Mouse (Mus musculus) gastrocnemius, postnatal 10 days (tissue): ENCODE measurements around the gene Phldb1. TPM values are rescaled to one million over a fixed set of nuclear protein-coding genes. Genes with fewer than 3 reads are reported as not detected.

Source experiments
- DNase-seq: peaks from one replicate; pipeline ENCODE4 v3.0.0; 2021; ENCODE audit warnings: mixed read lengths
- total RNA-seq, 2 experiments: library from RNA; stranded (reverse); gene quantifications; 2 replicates each; pipeline ENCODE4 v1.2.3; 2021

Gene Phldb1
- total RNA-seq, 2 experiments from 2014 or later: 49.8 to 82.4 TPM

DNA sequence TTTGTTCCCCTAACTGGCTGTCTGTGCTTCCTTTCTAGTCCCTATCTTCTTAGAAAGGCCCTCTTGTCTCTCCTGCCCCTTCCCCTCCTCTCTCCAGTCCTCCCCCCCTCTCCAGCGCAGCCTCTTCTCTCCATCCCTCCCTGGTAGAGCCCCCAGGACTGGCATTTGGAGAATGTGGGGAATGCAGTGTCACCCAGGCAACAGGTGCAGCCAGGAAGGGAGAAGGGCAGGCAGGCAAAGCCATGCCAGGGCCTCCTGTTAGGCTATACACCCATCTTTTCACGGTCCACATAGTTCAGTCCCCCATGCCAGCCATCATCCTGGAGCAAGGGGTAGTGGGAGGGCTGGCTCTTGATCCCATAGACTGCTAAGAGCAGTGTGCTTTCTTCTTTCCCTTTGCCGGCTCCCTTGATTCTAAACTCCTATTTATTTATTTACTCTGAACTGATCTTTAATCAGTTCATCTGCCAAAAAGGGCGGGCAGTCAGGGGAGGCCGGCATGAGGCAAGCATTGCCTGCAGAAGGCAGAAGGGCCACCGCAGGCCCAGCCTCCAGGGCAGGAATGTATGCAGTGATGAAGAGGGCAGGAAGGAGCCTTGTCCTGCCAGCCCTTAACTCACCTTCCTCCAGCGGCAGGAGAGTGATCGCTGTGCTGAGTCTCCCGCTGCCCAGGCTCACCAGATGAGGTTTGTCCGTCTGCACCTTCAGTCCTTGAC, 8.4 kb downstream of the Phldb1 start:
- DNase-seq: no peak

DNA sequence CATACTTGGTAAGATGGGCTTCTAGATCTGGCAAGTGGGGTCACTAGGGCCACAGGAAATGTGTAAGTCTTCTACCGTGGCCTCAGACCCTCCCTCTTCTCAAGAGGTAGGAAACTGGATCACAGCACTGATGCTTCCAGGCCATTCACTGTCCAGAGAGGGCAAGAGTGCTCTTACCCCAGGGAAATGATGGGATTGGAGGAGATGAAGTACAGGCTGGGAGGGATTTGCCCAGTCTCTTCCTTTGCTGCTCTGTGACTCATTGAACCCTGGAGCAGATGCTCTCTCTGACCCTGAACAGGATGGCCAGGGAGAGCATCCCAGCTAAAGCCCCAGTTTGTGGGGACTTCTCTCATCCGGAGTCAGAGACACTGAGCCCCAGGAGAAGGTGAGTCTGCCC, 10.3 kb downstream of the Phldb1 start:
- no peak for DNase-seq

DNA sequence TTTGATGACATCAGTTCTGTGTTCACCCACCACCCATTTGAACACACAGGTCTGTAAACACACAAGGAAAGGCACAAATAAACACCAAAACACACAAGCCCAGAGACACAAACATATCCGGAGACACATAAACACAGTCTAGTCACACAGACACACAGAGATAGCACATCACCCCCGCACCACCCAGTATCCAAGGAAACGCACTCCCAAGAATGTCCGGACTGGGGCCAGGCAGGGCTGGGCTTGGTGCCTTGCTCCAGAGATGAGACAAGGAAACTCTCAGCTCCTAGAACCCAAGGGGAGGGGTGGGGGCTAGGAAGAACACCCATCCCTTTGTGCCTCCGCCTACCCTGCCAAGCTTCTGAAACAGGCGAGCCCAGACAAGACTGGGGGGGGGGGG, 10.8 kb downstream of the Phldb1 start:
- DNase-seq: no peak

- DNase-seq: no peak
These were observed 11.4 kb downstream of the Phldb1 start for GRCm38 (mm10) chr9:44723521-44724041.

- DNase-seq: no peak
These were observed 12.0 kb downstream of the Phldb1 start for GRCm38 (mm10) chr9:44723008-44723407.

- no peak for DNase-seq
These were observed 12.4 kb downstream of the Phldb1 start for GRCm38 (mm10) chr9:44722575-44722974.

DNA sequence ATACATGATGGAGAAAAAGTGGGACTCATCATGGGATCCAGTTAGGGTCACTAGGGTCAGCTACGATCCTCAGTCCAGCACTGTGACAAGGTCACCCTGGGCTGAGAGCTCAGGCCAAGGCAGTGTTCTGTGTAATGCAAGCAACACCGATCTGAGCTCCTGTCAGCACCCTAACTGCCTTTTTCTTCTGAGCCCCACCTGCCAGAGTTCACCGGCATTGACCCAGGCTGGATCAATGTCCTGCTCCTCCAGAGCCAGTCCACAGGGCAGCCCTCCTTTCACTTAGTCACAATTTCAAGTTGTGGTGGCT, 13.2 kb downstream of the Phldb1 start:
- DNase-seq: no peak

DNA sequence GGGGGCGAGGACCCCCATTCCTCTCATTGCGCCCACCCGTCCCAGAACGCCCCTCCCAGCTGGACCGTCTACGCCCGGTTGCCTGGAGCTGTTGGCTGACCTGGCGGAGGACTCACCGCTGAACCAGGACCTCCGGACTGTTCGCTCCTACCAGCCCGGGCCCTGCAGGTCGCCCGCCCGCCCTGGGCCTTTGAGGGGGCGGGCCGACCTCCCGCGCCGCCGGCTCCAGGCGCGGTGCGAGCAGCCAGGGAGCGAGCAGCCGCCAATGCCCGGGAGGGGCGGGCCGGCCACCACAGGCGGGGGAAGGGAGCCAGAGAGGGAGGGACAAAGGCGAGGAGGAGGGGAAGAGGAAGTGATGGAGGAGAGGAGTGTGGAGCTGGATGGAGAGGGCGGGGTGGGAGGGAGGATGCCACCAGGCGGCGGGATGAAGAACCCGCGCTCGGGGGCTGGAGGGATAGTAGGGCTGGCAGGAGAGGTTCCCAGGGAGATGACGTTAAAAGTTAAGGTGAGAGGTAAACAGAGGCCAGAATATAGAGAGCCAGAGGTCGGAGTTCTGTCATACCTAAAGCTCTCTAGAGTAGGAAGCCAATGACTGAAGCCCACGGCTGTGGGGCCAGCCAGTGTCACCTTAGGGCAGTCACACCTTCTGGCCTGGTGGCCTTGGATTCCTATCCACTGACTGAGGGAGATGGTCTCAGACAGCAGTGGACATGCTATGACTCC, 13.7 kb downstream of the Phldb1 start:
- peak; percentile 87 for DNase-seq

- no peak for DNase-seq
These were observed 14.4 kb downstream of the Phldb1 start for GRCm38 (mm10) chr9:44720358-44721153.

GRCm38 (mm10) chr9:44719632-44720357, 15.2 kb downstream of the Phldb1 start:
- no peak for DNase-seq

DNA sequence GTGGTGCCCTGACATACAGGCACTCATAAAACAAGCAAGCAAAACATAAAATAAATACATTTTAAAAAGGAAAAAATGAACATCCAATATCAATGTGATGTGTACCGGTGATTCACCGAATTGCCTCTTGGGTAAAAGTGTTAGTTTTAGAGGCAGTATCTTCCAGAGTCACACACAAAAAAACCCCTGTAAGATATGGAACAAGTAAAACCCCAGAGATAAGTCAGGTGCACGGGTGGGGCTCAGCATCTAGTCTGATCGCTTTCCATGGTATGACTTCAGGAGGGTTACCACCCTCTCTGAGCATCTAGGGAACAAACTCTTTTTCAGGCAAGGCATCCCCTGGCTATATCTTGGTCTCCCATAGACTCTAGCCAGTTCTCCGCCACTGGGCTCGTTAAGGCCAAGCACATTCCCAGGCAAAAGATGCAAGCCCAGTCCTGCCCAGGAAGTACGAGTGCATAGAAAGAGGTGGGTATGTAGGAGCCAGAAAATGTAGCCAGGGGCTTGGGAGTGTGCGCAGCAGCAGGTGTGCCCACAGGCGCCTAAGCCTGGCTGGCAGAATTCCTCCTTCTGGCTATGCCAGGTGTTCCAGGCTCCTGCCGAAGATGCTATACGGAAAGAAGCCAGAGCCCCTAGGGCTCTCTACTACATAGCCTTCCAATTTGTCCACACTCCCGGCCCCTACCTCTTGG, 15.9 kb downstream of the Phldb1 start:
- no peak for DNase-seq

GRCm38 (mm10) chr9:44717822-44718242, 17.2 kb downstream of the Phldb1 start:
- no peak for DNase-seq

GRCm38 (mm10) chr9:44716997-44717821, 17.8 kb downstream of the Phldb1 start:
- DNase-seq: no peak

DNA sequence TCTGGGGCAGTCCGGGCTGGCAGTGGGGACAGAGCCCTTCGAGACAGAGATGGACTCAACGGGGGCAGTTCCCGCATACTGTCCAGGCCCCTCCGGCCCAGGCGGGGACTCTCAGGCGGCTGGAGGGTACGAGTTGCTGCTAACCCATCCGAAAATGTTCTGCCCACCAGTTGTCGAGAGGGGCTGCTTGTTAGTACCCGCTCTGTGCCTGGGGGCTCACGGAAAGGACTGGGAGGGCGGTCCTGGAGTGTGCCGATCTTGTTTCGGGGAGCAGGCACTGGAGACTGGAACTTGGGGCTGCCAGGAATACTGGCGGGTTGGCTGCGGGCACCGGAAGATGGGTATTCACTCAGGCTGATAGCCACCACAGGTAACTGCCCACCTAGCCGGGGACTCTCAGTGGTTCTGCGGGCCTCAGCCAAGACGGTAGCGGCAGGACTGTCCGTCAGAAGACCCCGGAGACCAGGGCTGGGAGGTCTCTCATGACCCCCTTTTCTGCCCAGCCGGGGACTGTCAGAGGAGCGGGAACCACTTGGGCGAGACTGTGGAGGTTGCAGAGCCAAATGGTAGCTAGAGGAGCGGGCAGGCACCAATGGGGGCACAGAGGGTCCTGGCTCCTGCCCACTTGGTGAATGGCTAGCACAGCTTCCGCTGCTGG, 19.2 kb downstream of the Phldb1 start:
- DNase-seq: no peak

GRCm38 (mm10) chr9:44715109-44715508, 19.9 kb downstream of the Phldb1 start:
- DNase-seq: no peak

- no peak for DNase-seq
These were observed 21.4 kb downstream of the Phldb1 start for GRCm38 (mm10) chr9:44713574-44713973.

- DNase-seq: no peak
These were observed 21.9 kb downstream of the Phldb1 start for GRCm38 (mm10) chr9:44713080-44713479.

GRCm38 (mm10) chr9:44711602-44712001, 23.4 kb downstream of the Phldb1 start:
- no peak for DNase-seq

DNA sequence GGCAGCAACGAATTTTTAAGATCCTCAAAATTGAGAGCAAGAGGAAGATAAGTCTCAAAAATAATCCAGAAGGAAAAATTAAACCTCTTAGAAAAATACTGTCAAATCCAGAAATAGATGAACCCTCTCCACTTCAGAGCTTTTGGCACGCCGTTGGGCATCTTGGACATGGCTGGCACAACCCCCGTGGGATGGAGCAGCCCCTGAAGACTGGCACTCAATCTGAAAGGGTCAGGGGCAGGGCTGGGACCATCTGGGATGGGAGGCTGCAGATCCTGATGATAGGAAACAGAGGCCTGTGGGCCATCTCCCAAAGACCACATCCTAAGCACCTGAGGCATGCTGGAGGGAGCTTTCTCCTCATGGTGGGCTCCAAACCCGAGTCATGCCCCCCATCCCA, 24.8 kb downstream of the Phldb1 start:
- DNase-seq: no peak

GRCm38 (mm10) chr9:44709600-44709999, 25.4 kb downstream of the Phldb1 start:
- peak; percentile 47 for DNase-seq
